Mouse (Mus musculus) cerebellum, adult 2 months (tissue): ENCODE data around the gene Abo.
A peak's percentile ranks its signal among the peaks of the same experiment; 100 is the strongest.

Experiments used
- CTCF ChIP-seq: fragments of 200-500 bp; IDR thresholded peaks from 2 replicates; pipeline ENCODE4 v1.5.1; 2011; ENCODE audit warnings: low read depth, mild to moderate bottlenecking, control low read depth, low read length, moderate library complexity, borderline replicate concordance; ENCODE audit not compliant: insufficient read depth
- POLR2A ChIP-seq: fragments of 200-500 bp; IDR thresholded peaks from 2 replicates; pipeline ENCODE4 v1.6.1; 2011; ENCODE audit warnings: low read length, control low read depth, borderline replicate concordance; ENCODE audit not compliant: insufficient read depth

- peak; percentile 23; the same call in 1 of the 2 replicates for TF ChIP-seq CTCF
- no peak for TF ChIP-seq POLR2A
Observed at GRCm38 (mm10) chr2:26847706-26848105, 17.1 kb downstream of the Abo start.
